Mouse (Mus musculus) myocyte (in vitro differentiated cells): ENCODE measurements around the gene Pacrg. TPM values are rescaled to one million over a fixed set of nuclear protein-coding genes. Genes with fewer than 3 reads are reported as not detected.

Experiments used
- H3K27me3 ChIP-seq: one replicate; pipeline ENCODE4 v1.6.1; 2011; ENCODE audit not compliant: control insufficient read depth, insufficient read depth, insufficient read length
- H3K36me3 ChIP-seq: one replicate; pipeline ENCODE4 v1.6.1; 2011; ENCODE audit not compliant: control insufficient read depth, insufficient read depth
- H3K4me2 ChIP-seq: one replicate; pipeline ENCODE4 v1.6.1; 2011; ENCODE audit warnings: low read depth, control low read depth
- H3K4me3 ChIP-seq: one replicate; pipeline ENCODE4 v1.5.1; 2011; ENCODE audit warnings: mild to moderate bottlenecking, control low read depth, moderate library complexity
- H3K79me2 ChIP-seq: one replicate; pipeline ENCODE4 v1.6.1; 2011; ENCODE audit not compliant: control insufficient read depth, insufficient read depth
- H3ac ChIP-seq: one replicate; pipeline ENCODE4 v1.6.1; 2011; ENCODE audit not compliant: control insufficient read depth, insufficient read length
- CEBPB ChIP-seq: IDR thresholded peaks from 2 replicates; pipeline ENCODE4 v1.6.1; 2011; ENCODE audit warnings: mild to moderate bottlenecking, moderate library complexity; ENCODE audit not compliant: poor library complexity, insufficient read depth, severe bottlenecking
- E2F4 ChIP-seq: IDR thresholded peaks from one replicate; pipeline ENCODE4 v1.6.1; 2011; ENCODE audit warnings: mild to moderate bottlenecking, control low read depth, moderate library complexity; ENCODE audit not compliant: insufficient read depth
- MAX ChIP-seq: IDR thresholded peaks from one replicate; pipeline ENCODE4 v1.6.1; 2011; ENCODE audit warnings: low read depth, mild to moderate bottlenecking, control low read depth
- MYOD1 ChIP-seq, 3 experiments: IDR thresholded peaks; one replicate each; pipeline ENCODE4 v1.6.1; 2011; ENCODE audit warnings: control low read depth in 2 of 3, low read depth in 2 of 3, mild to moderate bottlenecking in 2 of 3, moderate library complexity in 1 of 3; ENCODE audit not compliant: insufficient read length in 2 of 3, control insufficient read depth in 1 of 3
- MYOG ChIP-seq, 3 experiments: IDR thresholded peaks; one replicate each; pipeline ENCODE4 v1.6.1; 2011; ENCODE audit warnings: control low read depth in 2 of 3, low read depth in 2 of 3, mild to moderate bottlenecking in 2 of 3; ENCODE audit not compliant: insufficient read length in 2 of 3, control insufficient read depth in 1 of 3, insufficient read depth in 1 of 3
- POLR2A ChIP-seq: IDR thresholded peaks from one replicate; pipeline ENCODE4 v1.6.1; 2011; ENCODE audit warnings: low read depth, mild to moderate bottlenecking, control low read depth, moderate library complexity; ENCODE audit not compliant: insufficient read length
- POLR2AphosphoS2 ChIP-seq: IDR thresholded peaks from one replicate; pipeline ENCODE4 v1.6.1; 2011; ENCODE audit warnings: low read depth, control low read depth; ENCODE audit not compliant: insufficient read length
- REST ChIP-seq: IDR thresholded peaks from one replicate; pipeline ENCODE4 v1.6.1; 2011; ENCODE audit warnings: mild to moderate bottlenecking, control low read depth, moderate library complexity; ENCODE audit not compliant: insufficient read depth, insufficient read length
- SRF ChIP-seq: IDR thresholded peaks from one replicate; pipeline ENCODE4 v1.6.1; 2011; ENCODE audit warnings: low read depth; ENCODE audit not compliant: control insufficient read depth, insufficient read length
- TCF12 ChIP-seq: IDR thresholded peaks from one replicate; pipeline ENCODE4 v1.6.1; 2011; ENCODE audit warnings: mild to moderate bottlenecking, control low read depth; ENCODE audit not compliant: poor library complexity, insufficient read depth, severe bottlenecking
- TCF3 ChIP-seq: IDR thresholded peaks from one replicate; pipeline ENCODE4 v1.6.1; 2011; ENCODE audit warnings: low read depth, control low read depth; ENCODE audit not compliant: insufficient read length
- USF1 ChIP-seq: IDR thresholded peaks from one replicate; pipeline ENCODE4 v1.6.1; 2011; ENCODE audit warnings: low read depth, mild to moderate bottlenecking, control low read depth, moderate library complexity
- polyA plus RNA-seq: library from polyadenylated mRNA; unstranded; fragments of >200 nt; fragmentation: generic; extraction: Trizol; gene quantifications from one replicate; pipeline ENCODE4 v1.2.1, GENCODE M21; 2012; ENCODE audit warnings: missing spikeins

Gene Pacrg
- polyA plus RNA-seq, 1 experiment, result 0.64 TPM

DNA sequence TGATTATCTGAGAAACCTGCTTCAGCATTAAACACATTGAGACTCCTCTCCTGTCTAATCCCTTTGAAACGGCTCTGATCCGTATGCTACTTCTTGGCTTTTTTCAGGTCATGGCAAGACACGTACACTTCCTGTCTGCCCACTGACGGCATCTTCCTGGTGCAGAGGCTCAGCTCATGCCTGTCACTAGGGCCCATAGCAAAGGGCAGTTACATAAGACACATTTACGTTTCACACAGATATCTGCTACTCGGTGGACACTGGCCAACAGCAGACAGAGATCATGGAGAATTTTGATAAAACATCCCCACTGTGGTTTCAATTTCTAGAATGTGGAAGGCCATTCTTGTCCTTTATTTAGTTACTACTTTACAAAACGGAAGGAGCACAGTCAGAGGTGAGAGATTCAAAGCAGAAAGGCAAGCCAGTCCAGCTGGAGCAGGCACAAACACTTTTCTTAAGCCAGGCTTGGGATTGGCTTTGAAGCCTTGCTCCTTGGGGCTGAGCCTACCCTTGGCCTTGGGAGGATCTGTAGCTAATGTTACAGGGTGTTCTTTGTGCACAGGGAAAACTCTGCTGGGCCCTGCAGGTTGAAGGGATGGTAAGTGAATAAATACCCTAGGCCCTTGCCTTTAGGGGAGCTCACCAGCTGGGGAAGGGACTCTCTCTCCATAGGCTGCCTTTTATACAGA, 432.9 kb downstream of the Pacrg start:
- Histone ChIP-seq H3K36me3 (no peaks in the 10 kb centered on the region), H3K27me3 (no peaks in the 10 kb centered on the region), H3ac (no peak overlapping the region), H3K4me2 (no peak overlapping the region), H3K4me3 (no peak overlapping the region), H3K79me2 (no peaks in the 10 kb centered on the region)
- TF ChIP-seq MYOD1 (IDR thresholded peaks at IDR 0.05; ENCODE audit: control insufficient read depth in 1 of 3, insufficient read length in 2 of 3, low read depth in 2 of 3), result no peak
- no peak for TF ChIP-seq POLR2AphosphoS2
- TF ChIP-seq MYOG (IDR thresholded peaks at IDR 0.05; ENCODE audit: control insufficient read depth in 1 of 3, insufficient read depth in 1 of 3, insufficient read length in 2 of 3, low read depth in 2 of 3), result no peak
- TF ChIP-seq USF1, result no peak
- TF ChIP-seq CEBPB, result no peak
- no peak for TF ChIP-seq MAX

DNA sequence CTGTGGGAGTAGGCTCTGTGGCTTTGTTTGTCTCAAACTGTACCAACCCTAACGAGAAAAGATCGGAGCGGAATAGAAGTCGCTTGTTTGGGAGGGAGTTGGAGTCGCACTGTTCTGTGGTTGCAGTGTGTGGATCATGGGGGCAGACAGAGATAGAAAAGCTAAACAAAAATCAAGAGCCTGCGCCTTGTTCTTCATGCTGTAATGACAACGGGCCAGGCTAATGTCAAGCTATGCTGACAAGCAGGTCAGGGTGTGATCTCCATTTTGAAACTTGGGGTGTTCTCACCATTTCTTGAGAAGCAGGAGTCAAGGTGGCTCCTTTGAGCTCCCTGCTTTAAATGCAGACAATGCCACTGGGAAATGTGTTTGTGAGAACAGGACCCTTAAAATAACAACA, 433.8 kb downstream of the Pacrg start:
- Histone ChIP-seq H3K27me3 (no peaks in the 10 kb centered on the region), H3K4me3 (no peak overlapping the region), H3K4me2 (no peak overlapping the region), H3K36me3 (no peaks in the 10 kb centered on the region), H3K79me2 (no peaks in the 10 kb centered on the region), H3ac (no peak overlapping the region)
- TF ChIP-seq E2F4 (no peak), SRF (no peak), TCF3 (no peak), REST (no peak)

GRCm38 (mm10) chr17:10405906-10406305, 434.2 kb downstream of the Pacrg start:
- Histone ChIP-seq H3K4me2 (no peak overlapping the region), H3K4me3 (no peak overlapping the region), H3ac (no peak overlapping the region), H3K27me3 (no peaks in the 10 kb centered on the region), H3K36me3 (no peaks in the 10 kb centered on the region), H3K79me2 (no peaks in the 10 kb centered on the region)
- TF ChIP-seq MAX (no peak), TCF3 (no peak), MYOD1 (IDR thresholded peaks at IDR 0.05; ENCODE audit: control insufficient read depth in 1 of 3, insufficient read length in 2 of 3, low read depth in 2 of 3) (no peak), E2F4 (no peak), POLR2A (no peak), POLR2AphosphoS2 (no peak), USF1 (no peak)

GRCm38 (mm10) chr17:10403186-10403585, 436.9 kb downstream of the Pacrg start:
- Histone ChIP-seq H3ac (no peak overlapping the region), H3K4me2 (no peak overlapping the region), H3K4me3 (no peak overlapping the region), H3K79me2 (no peaks in the 10 kb centered on the region), H3K36me3 (no peaks in the 10 kb centered on the region), H3K27me3 (no peaks in the 10 kb centered on the region)
- TF ChIP-seq MAX (no peak), REST (no peak), MYOD1 (IDR thresholded peaks at IDR 0.05; ENCODE audit: control insufficient read depth in 1 of 3, insufficient read length in 2 of 3, low read depth in 2 of 3) (no peak), E2F4 (no peak), POLR2A (no peak), MYOG (IDR thresholded peaks at IDR 0.05; ENCODE audit: control insufficient read depth in 1 of 3, insufficient read depth in 1 of 3, insufficient read length in 2 of 3, low read depth in 2 of 3) (no peak)

DNA sequence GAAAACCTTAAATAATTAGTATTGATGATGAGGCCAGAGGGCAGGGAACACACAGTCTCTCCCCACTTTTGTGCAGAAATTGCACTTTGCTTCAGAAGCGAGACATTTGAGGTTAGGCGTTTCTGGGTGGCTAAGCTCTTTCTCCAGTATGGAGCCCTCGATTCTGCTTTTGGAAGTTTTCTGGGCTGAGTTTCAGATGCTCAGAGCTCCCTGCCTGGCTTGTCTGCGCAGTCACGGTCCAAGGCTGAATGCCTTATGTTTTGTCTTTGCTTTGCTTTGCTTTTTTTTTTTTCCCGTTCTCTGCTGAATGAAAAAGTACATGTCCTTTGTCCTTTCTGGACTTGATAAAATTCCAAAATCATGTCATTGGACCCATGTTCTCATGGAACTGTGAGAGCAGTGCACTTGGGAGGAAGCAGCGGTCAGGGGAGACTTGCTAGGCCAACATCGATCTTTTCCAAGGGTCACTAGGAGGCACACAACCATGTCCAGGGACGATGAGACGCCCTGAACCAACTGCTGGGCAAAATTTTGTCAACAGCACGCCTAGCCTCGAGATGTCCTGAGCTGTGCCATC, 438.0 kb downstream of the Pacrg start:
- Histone ChIP-seq H3K4me2 (no peak overlapping the region), H3K79me2 (no peaks in the 10 kb centered on the region), H3K4me3 (no peak overlapping the region), H3ac (no peak overlapping the region), H3K27me3 (no peaks in the 10 kb centered on the region), H3K36me3 (no peaks in the 10 kb centered on the region)
- no peak for TF ChIP-seq USF1

DNA sequence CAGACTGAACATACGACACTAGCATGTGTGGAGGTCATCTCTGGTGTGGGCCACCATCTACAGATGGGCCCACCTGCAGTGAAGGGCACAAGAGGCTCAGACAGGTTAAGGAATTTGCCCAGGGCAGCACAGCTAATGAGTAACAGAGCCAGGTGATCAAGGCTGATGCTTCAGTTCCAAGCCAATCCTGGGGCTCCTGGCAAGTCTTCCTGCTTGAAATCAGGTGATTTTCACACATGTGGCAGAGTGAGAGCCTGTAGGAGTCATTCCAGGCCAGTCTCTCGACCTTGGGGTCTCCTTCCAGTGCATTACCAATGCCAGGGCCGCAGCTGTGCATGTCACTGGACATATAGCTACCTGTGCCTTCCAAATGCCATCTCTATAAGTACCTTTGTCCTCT, 438.6 kb downstream of the Pacrg start:
- H3K79me2 ChIP-seq, result no peaks in the 10 kb centered on the region
- TF ChIP-seq TCF12 (no peak), POLR2AphosphoS2 (no peak), MYOG (IDR thresholded peaks at IDR 0.05; ENCODE audit: control insufficient read depth in 1 of 3, insufficient read depth in 1 of 3, insufficient read length in 2 of 3, low read depth in 2 of 3) (no peak), MAX (no peak), TCF3 (no peak), POLR2A (no peak), E2F4 (no peak), USF1 (no peak), SRF (no peak), MYOD1 (IDR thresholded peaks at IDR 0.05; ENCODE audit: control insufficient read depth in 1 of 3, insufficient read length in 2 of 3, low read depth in 2 of 3) (no peak), CEBPB (no peak), REST (no peak)
- no peaks in the 10 kb centered on the region for H3K36me3 ChIP-seq
- H3K27me3 ChIP-seq, result no peaks in the 10 kb centered on the region
- no peak overlapping the region for H3K4me2 ChIP-seq
- H3ac ChIP-seq, result no peak overlapping the region
- no peak overlapping the region for H3K4me3 ChIP-seq
